Mouse (Mus musculus) E14TG2a.4 (cell line): ENCODE measurements at regions not wholly inside any gene's neighbourhood (a gene's known extent, or its start where the extent isn't known, plus 50 kb on each side); places are given as distances from the start of the nearest gene placed in this dataset.
A peak's percentile ranks its signal among the peaks of the same experiment; 100 is the strongest.

ENCODE experiments used
- H3K27me3 ChIP-seq: 2 replicates; pipeline ENCODE4 v1.6.1; 2014; ENCODE audit warnings: low read length, control low read depth; ENCODE audit not compliant: insufficient read depth
- H3K36me3 ChIP-seq: 2 replicates; pipeline ENCODE4 v1.6.1; 2014; ENCODE audit warnings: low read length, control low read depth; ENCODE audit not compliant: insufficient read depth
- H3K4me1 ChIP-seq: replicated peaks from 2 replicates; pipeline ENCODE4 v1.6.1; 2014; ENCODE audit warnings: low read depth, low read length, control low read depth
- H3K4me3 ChIP-seq: replicated peaks from 2 replicates; pipeline ENCODE4 v1.5.1; 2014; ENCODE audit warnings: mild to moderate bottlenecking, low read length
- H3K9me3 ChIP-seq: 2 replicates; pipeline ENCODE4 v1.6.1; 2014; ENCODE audit warnings: low read length, control low read depth
- CTCF ChIP-seq: conservative IDR thresholded peaks from 2 replicates; pipeline ENCODE4 v1.5.1; 2014; ENCODE audit warnings: low read length
- NANOG ChIP-seq: IDR thresholded peaks from 2 replicates; pipeline ENCODE4 v1.6.1; 2014; ENCODE audit warnings: borderline replicate concordance, low read length, mixed read lengths
- POU5F1 ChIP-seq: IDR thresholded peaks from 2 replicates; pipeline ENCODE4 v1.6.1; 2014; ENCODE audit warnings: low read length, borderline replicate concordance

- Histone ChIP-seq H3K9me3 (no peaks in the 10 kb centered on the region), H3K4me3 (no peak overlapping the region), H3K36me3 (no peaks in the 10 kb centered on the region), H3K27me3 (peaks cover 10% of the 10 kb centered on the region), H3K4me1 (no peaks in the 10 kb centered on the region; the same call in 1 of the 2 replicates)
- TF ChIP-seq CTCF (no peak), POU5F1 (no peak), NANOG (no peak)
These were observed 68.9 kb upstream of the Pitx1 start for GRCm38 (mm10) chr13:55904884-55905283.

GRCm38 (mm10) chr13:55902255-55902654 is 66.3 kb upstream of the Pitx1 start:
- Histone ChIP-seq H3K4me3 (no peak overlapping the region), H3K27me3 (peaks cover 21% of the 10 kb centered on the region), H3K36me3 (no peaks in the 10 kb centered on the region), H3K9me3 (no peaks in the 10 kb centered on the region), H3K4me1 (peaks cover 22% of the 10 kb centered on the region)
- TF ChIP-seq CTCF (no peak), NANOG (no peak), POU5F1 (no peak)

GRCm38 (mm10) chr13:55900190-55900526 is 64.2 kb upstream of the Pitx1 start:
- peaks cover 24% of the 10 kb centered on the region for H3K27me3 ChIP-seq
- TF ChIP-seq NANOG: no peak
- no peak for TF ChIP-seq POU5F1
- TF ChIP-seq CTCF: no peak
- H3K4me1 ChIP-seq: peaks cover 24% of the 10 kb centered on the region
- H3K9me3 ChIP-seq: no peaks in the 10 kb centered on the region
- H3K36me3 ChIP-seq: no peaks in the 10 kb centered on the region
- H3K4me3 ChIP-seq: no peak overlapping the region

- H3K4me3 ChIP-seq: no peak overlapping the region
- no peaks in the 10 kb centered on the region for H3K9me3 ChIP-seq
- H3K27me3 ChIP-seq: peaks cover 24% of the 10 kb centered on the region
- TF ChIP-seq POU5F1: no peak
- TF ChIP-seq CTCF: no peak
- no peak for TF ChIP-seq NANOG
- no peaks in the 10 kb centered on the region for H3K36me3 ChIP-seq
- H3K4me1 ChIP-seq: peaks cover 24% of the 10 kb centered on the region
These were observed 63.7 kb upstream of the Pitx1 start for GRCm38 (mm10) chr13:55899501-55900189.

- Histone ChIP-seq H3K4me3 (0 out of 2 replicates have a peak overlapping the region, but pooled peaks have one; percentile 10), H3K27me3 (peaks cover 24% of the 10 kb centered on the region), H3K36me3 (no peaks in the 10 kb centered on the region), H3K4me1 (peaks cover 24% of the 10 kb centered on the region), H3K9me3 (no peaks in the 10 kb centered on the region)
- TF ChIP-seq POU5F1 (no peak), CTCF (no peak), NANOG (no peak)
These were observed 63.0 kb upstream of the Pitx1 start for GRCm38 (mm10) chr13:55898999-55899398.

GRCm38 (mm10) chr13:55898257-55898950 is 62.4 kb upstream of the Pitx1 start:
- H3K4me1 ChIP-seq: peaks cover 24% of the 10 kb centered on the region
- H3K36me3 ChIP-seq: no peaks in the 10 kb centered on the region
- TF ChIP-seq NANOG (no peak), POU5F1 (no peak), CTCF (no peak)
- H3K27me3 ChIP-seq: peaks cover 24% of the 10 kb centered on the region
- H3K4me3 ChIP-seq: 0 out of 2 replicates have a peak overlapping the region, but pooled peaks have one; percentile 10
- H3K9me3 ChIP-seq: no peaks in the 10 kb centered on the region

- Histone ChIP-seq H3K4me3 (no peak overlapping the region), H3K9me3 (peaks cover 12% of the 10 kb centered on the region), H3K4me1 (peaks cover 24% of the 10 kb centered on the region), H3K27me3 (peaks cover 23% of the 10 kb centered on the region), H3K36me3 (no peaks in the 10 kb centered on the region)
- no peak for TF ChIP-seq NANOG
- no peak for TF ChIP-seq POU5F1
These were observed 59.5 kb upstream of the Pitx1 start for GRCm38 (mm10) chr13:55895505-55895904.

- Histone ChIP-seq H3K9me3 (peaks cover 31% of the 10 kb centered on the region), H3K36me3 (no peaks in the 10 kb centered on the region), H3K4me3 (no peak overlapping the region), H3K27me3 (peaks cover 8% of the 10 kb centered on the region), H3K4me1 (peaks cover 13% of the 10 kb centered on the region)
- no peak for TF ChIP-seq CTCF
- no peak for TF ChIP-seq POU5F1
These were observed 57.4 kb upstream of the Pitx1 start for GRCm38 (mm10) chr13:55893154-55894018.
